Mouse (Mus musculus): ENCODE data around the gene Fam222a.

Fam222a gene

GRCm38 (mm10) chr5:114658255-114658654 lies 90.4 kb downstream of the Fam222a start, which contains the start of gene Trpv4:
Gene Trpv4, minus strand, starts transcription at chr5:114658421.
- DNase-seq = peak; percentile 46

GRCm38 (mm10) chr5:114661029-114661428 lies 93.2 kb downstream of the Fam222a start:
- no peak for DNase-seq

Data from retina, postnatal 1 day (tissue).